Mouse (Mus musculus) MEL (cell line): ENCODE data around the gene Arhgap23. TPM values are rescaled to one million over a fixed set of nuclear protein-coding genes. Genes with fewer than 3 reads are reported as not detected.

Source experiments
- DNase-seq: peaks from one replicate; pipeline ENCODE4 v3.0.0; 2011; ENCODE audit warnings: low read depth, low spot score
- H3K27ac ChIP-seq: 2 replicates; pipeline ENCODE4 v1.5.1; 2012; ENCODE audit warnings: low read depth, mild to moderate bottlenecking, control low read depth, low read length, moderate library complexity; ENCODE audit not compliant: control insufficient read depth
- H3K27me3 ChIP-seq, 2 experiments: fragments of 150-350 bp in 1 of 2; sonication (generic) in 1 of 2; 2 replicates each; pipeline ENCODE4 v1.6.1; 2012; ENCODE audit warnings: low read length in 2 of 2, mild to moderate bottlenecking in 2 of 2, improper control_type of control experiment in 1 of 2, moderate library complexity in 1 of 2; ENCODE audit not compliant: insufficient read depth in 2 of 2, control insufficient read depth in 1 of 2
- H3K36me3 ChIP-seq, 2 experiments: 2 replicates each; pipeline ENCODE4 v1.6.1; 2012 to 2014; ENCODE audit warnings: low read length in 2 of 2, improper control_type of control experiment in 1 of 2, inconsistent platforms in 1 of 2, mild to moderate bottlenecking in 1 of 2; ENCODE audit not compliant: insufficient read depth in 2 of 2, control insufficient read depth in 1 of 2
- H3K4me1 ChIP-seq, 2 experiments: fragments of 150-350 bp in 1 of 2; sonication (generic) in 1 of 2; 2 replicates each; pipeline ENCODE4 v1.6.1; 2012; ENCODE audit warnings: low read length in 2 of 2, improper control_type of control experiment in 1 of 2, mild to moderate bottlenecking in 1 of 2; ENCODE audit not compliant: insufficient read depth in 2 of 2, control insufficient read depth in 1 of 2
- H3K4me3 ChIP-seq, 2 experiments: fragments of 150-350 bp in 1 of 2; sonication (generic) in 1 of 2; 2 replicates each; pipeline ENCODE4 v1.5.1; 2012; ENCODE audit warnings: low read depth in 2 of 2, low read length in 2 of 2, mild to moderate bottlenecking in 2 of 2, moderate library complexity in 2 of 2, control low read depth in 1 of 2, improper control_type of control experiment in 1 of 2; ENCODE audit not compliant: control insufficient read depth in 1 of 2, insufficient read depth in 1 of 2
- H3K79me2 ChIP-seq: 2 replicates; pipeline ENCODE4 v1.6.1; 2012; ENCODE audit warnings: mild to moderate bottlenecking, low read length, moderate library complexity; ENCODE audit not compliant: control insufficient read depth, poor library complexity, insufficient read depth
- H3K9ac ChIP-seq: 2 replicates; pipeline ENCODE4 v1.6.1; 2012; ENCODE audit warnings: low read depth, mild to moderate bottlenecking, control low read depth, low read length, moderate library complexity; ENCODE audit not compliant: control insufficient read depth, poor library complexity, severe bottlenecking
- H3K9me3 ChIP-seq: fragments of 150-350 bp; sonication (generic); replicated peaks from 2 replicates; pipeline ENCODE4 v1.6.1; 2012; ENCODE audit warnings: mild to moderate bottlenecking, low read length, improper control_type of control experiment, moderate library complexity; ENCODE audit not compliant: insufficient read depth
- BHLHE40 ChIP-seq: IDR thresholded peaks from 2 replicates; pipeline ENCODE4 v1.6.1; 2012; ENCODE audit warnings: low read depth, mild to moderate bottlenecking, inconsistent platforms, low read length, improper control_type of control experiment, borderline replicate concordance
- CHD2 ChIP-seq: IDR thresholded peaks from 2 replicates; pipeline ENCODE4 v1.6.1; 2011; ENCODE audit warnings: low read length, improper control_type of control experiment
- CTCF ChIP-seq, 3 experiments: IDR thresholded peaks in 2 of 3; conservative IDR thresholded peaks in 1 of 3; 2 replicates each; pipeline ENCODE4 v1.5.1; 2011 to 2012; ENCODE audit warnings: low read length in 3 of 3, low read depth in 2 of 3, mild to moderate bottlenecking in 2 of 3, improper control_type of control experiment in 1 of 3, inconsistent platforms in 1 of 3, mixed read lengths in 1 of 3, moderate library complexity in 1 of 3; ENCODE audit not compliant: control insufficient read depth in 1 of 3, insufficient read depth in 1 of 3, poor library complexity in 1 of 3, severe bottlenecking in 1 of 3
- EP300 ChIP-seq, 2 experiments: IDR thresholded peaks; 2 replicates each; pipeline ENCODE4 v1.6.1; 2011; ENCODE audit warnings: improper control_type of control experiment in 2 of 2, low read length in 2 of 2, low read depth in 1 of 2, mild to moderate bottlenecking in 1 of 2
- GATA1 ChIP-seq: IDR thresholded peaks from 2 replicates; pipeline ENCODE4 v1.6.1; 2011; ENCODE audit warnings: low read depth, low read length, improper control_type of control experiment
- JUND ChIP-seq: IDR thresholded peaks from 2 replicates; pipeline ENCODE4 v1.6.1; 2011; ENCODE audit warnings: low read depth, mild to moderate bottlenecking, improper control_type of control experiment, low read length
- KAT2A ChIP-seq: conservative IDR thresholded peaks from 2 replicates; pipeline ENCODE4 v1.6.1; 2012; ENCODE audit warnings: low read depth, low read length, improper control_type of control experiment, inconsistent platforms
- MAFK ChIP-seq: IDR thresholded peaks from 2 replicates; pipeline ENCODE4 v1.6.1; 2011; ENCODE audit warnings: low read depth, mild to moderate bottlenecking, low read length, improper control_type of control experiment, borderline replicate concordance
- MXI1 ChIP-seq: IDR thresholded peaks from 2 replicates; pipeline ENCODE4 v1.6.1; 2011; ENCODE audit warnings: mild to moderate bottlenecking, low read depth, low read length, improper control_type of control experiment
- MYB ChIP-seq: IDR thresholded peaks from 2 replicates; pipeline ENCODE4 v1.6.1; 2011; ENCODE audit warnings: mild to moderate bottlenecking, low read depth, low read length, improper control_type of control experiment
- MYC ChIP-seq: IDR thresholded peaks from 2 replicates; pipeline ENCODE4 v1.6.1; 2011; ENCODE audit warnings: low read depth, mild to moderate bottlenecking, low read length, improper control_type of control experiment, moderate library complexity
- NRF1 ChIP-seq: IDR thresholded peaks from 2 replicates; pipeline ENCODE4 v1.6.1; 2014; ENCODE audit warnings: low read depth, mild to moderate bottlenecking, inconsistent platforms, low read length, improper control_type of control experiment, moderate library complexity; ENCODE audit not compliant: poor library complexity, insufficient read depth, severe bottlenecking
- POLR2A ChIP-seq, 2 experiments: IDR thresholded peaks; 2 replicates each; pipeline ENCODE4 v1.6.1; 2011 to 2012; ENCODE audit warnings: low read length in 2 of 2, mild to moderate bottlenecking in 2 of 2, control low read depth in 1 of 2, improper control_type of control experiment in 1 of 2, low read depth in 1 of 2, moderate library complexity in 1 of 2; ENCODE audit not compliant: control insufficient read depth in 1 of 2, insufficient read depth in 1 of 2, poor library complexity in 1 of 2
- RAD21 ChIP-seq: IDR thresholded peaks from 2 replicates; pipeline ENCODE4 v1.6.1; 2011; ENCODE audit warnings: mild to moderate bottlenecking, low read depth, low read length, improper control_type of control experiment
- RCOR1 ChIP-seq: IDR thresholded peaks from 2 replicates; pipeline ENCODE4 v1.6.1; 2012; ENCODE audit warnings: low read depth, mild to moderate bottlenecking, inconsistent platforms, low read length, improper control_type of control experiment
- SIN3A ChIP-seq: IDR thresholded peaks from 2 replicates; pipeline ENCODE4 v1.6.1; 2012; ENCODE audit warnings: low read length, improper control_type of control experiment, inconsistent platforms
- SMC3 ChIP-seq: IDR thresholded peaks from 2 replicates; pipeline ENCODE4 v1.6.1; 2011; ENCODE audit warnings: low read depth, low read length, improper control_type of control experiment
- TBP ChIP-seq: IDR thresholded peaks from 2 replicates; pipeline ENCODE4 v1.8.0; 2011; ENCODE audit warnings: low read depth, low read length, improper control_type of control experiment
- USF1 ChIP-seq: IDR thresholded peaks from 2 replicates; pipeline ENCODE4 v1.6.1; 2014; ENCODE audit warnings: low read depth, mild to moderate bottlenecking, inconsistent platforms, low read length, improper control_type of control experiment, moderate library complexity
- ZMIZ1 ChIP-seq: IDR thresholded peaks from 2 replicates; pipeline ENCODE4 v1.6.1; 2012; ENCODE audit warnings: low read depth, mild to moderate bottlenecking, inconsistent platforms, low read length, improper control_type of control experiment, moderate library complexity
- polyA plus RNA-seq, 2 experiments: library from polyadenylated mRNA; stranded (reverse) in 1 of 2; unstranded in 1 of 2; fragments of >175 nt in 1 of 2; fragments of >200 nt in 1 of 2; gene quantifications; 2 replicates each; pipeline versions ENCODE4 v1.2.1 to v1.2.4; 2012; ENCODE audit warnings: low replicate concordance in 2 of 2, low read depth in 1 of 2; ENCODE audit not compliant: insufficient read length in 2 of 2, insufficient read depth in 1 of 2, missing spikeins in 1 of 2
- total RNA-seq: library from RNA; depleted of rRNA; stranded (reverse); fragments of 300-350 nt; gene quantifications from 2 replicates; pipeline ENCODE4 v1.2.3, GENCODE M21; 2012

Arhgap23 gene
- total and polyA plus RNA-seq, 3 experiments: 1.7 to 7.5 TPM; not detected in 1

DNA sequence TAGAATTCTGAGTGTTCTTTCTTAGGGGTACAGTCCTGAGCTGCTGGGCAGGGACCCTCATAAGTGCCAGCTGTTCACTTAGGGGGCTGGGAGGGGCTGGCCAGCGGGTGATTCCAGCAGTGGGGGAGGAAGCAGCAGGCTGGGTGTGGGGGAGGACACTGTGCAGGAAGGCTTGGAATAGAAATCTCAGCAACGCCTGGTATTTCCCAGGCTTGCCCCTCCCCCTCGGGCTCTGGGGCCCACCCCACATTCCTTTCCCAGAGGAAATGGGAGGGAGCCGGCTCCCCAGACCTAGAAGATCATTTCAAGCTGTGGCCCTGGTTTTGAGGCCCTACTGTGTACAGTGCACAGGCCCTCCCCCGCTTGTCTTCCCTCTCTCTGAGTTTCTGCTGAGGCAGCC lies 22.4 kb downstream of the Arhgap23 start:
- no peak for TF ChIP-seq CHD2
- no peak for TF ChIP-seq USF1
- TF ChIP-seq POLR2A (IDR thresholded peaks at IDR 0.05; ENCODE audit: control insufficient read depth in 1 of 2, insufficient read depth in 1 of 2, low read depth in 1 of 2, low read length in 2 of 2, poor library complexity in 1 of 2): no peak
- TF ChIP-seq SMC3: no peak
- TF ChIP-seq RCOR1: no peak
- TF ChIP-seq, all 39 proteins: peak for 0
- H3K9me3 ChIP-seq: no peaks in the 10 kb centered on the region
- no peak overlapping the region for H3K27ac ChIP-seq
- no peaks in the 10 kb centered on the region for H3K79me2 ChIP-seq
- no peak for DNase-seq
- no peak overlapping the region for H3K9ac ChIP-seq
- H3K36me3 ChIP-seq: peaks cover 0 to 33% of the 10 kb centered on the region in 2 experiments; a peak in 2 of 4 replicates
- no peak overlapping the region for H3K4me3 ChIP-seq
- peaks cover 22 to 44% of the 10 kb centered on the region in 2 experiments for H3K4me1 ChIP-seq
- H3K27me3 ChIP-seq: no peaks in the 10 kb centered on the region

DNA sequence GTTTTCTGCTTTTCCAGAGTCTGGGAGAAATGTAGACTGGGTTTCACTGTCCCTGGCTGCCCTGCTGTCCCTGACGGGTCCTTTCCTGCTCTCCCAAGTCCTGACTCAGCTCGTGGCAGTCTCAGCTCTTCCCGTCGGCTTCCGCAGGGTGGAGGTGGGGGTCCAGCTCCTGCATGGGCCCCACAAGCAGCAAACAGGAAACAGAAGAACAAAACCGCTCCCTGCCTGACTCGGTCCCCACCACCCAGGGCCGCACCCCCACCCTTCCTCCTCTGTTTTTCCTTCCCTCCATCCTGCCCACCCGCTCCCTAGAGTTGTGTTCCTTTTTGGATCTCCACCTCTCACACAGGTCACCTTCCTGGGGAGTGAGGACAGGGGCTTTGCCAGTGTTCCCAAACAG lies 23.5 kb downstream of the Arhgap23 start:
- Histone ChIP-seq H3K9me3 (no peaks in the 10 kb centered on the region), H3K9ac (no peak overlapping the region), H3K27ac (no peak overlapping the region), H3K27me3 (no peaks in the 10 kb centered on the region), H3K36me3 (peaks cover 0 to 34% of the 10 kb centered on the region in 2 experiments; a peak in 2 of 4 replicates), H3K4me1 (peaks cover 25 to 45% of the 10 kb centered on the region in 2 experiments), H3K79me2 (no peaks in the 10 kb centered on the region), H3K4me3 (no peak overlapping the region)
- TF ChIP-seq KAT2A (no peak), MYB (no peak), MYC (no peak), GATA1 (no peak), CTCF (IDR thresholded peaks at IDR 0.05 in 2 of 3, conservative IDR thresholded peaks at IDR 0.05 in 1 of 3; ENCODE audit: control insufficient read depth in 1 of 3, insufficient read depth in 1 of 3, low read depth in 2 of 3, low read length in 3 of 3, poor library complexity in 1 of 3, severe bottlenecking in 1 of 3) (no peak), ZMIZ1 (no peak), RAD21 (no peak), RCOR1 (no peak), MAFK (no peak), USF1 (no peak), TBP (no peak), BHLHE40 (no peak), EP300 (IDR thresholded peaks at IDR 0.05; ENCODE audit: low read depth in 1 of 2, low read length in 2 of 2) (no peak), SIN3A (no peak), CHD2 (no peak), JUND (no peak), MXI1 (no peak), NRF1 (no peak)
- no peak for DNase-seq
